Mouse (Mus musculus) common myeloid progenitor, adult 5-6 weeks (primary cell): Measurements from ENCODE around the gene Meaf6. TPM values are rescaled to one million over a fixed set of nuclear protein-coding genes. Genes with fewer than 3 reads are reported as not detected.

Experiments
- ATAC-seq: replicated peaks from 2 replicates; pipeline ENCODE4 v1.8.0; 2016; ENCODE audit warnings: low read depth, mild to moderate bottlenecking, moderate TSS enrichment, inconsistent platforms; ENCODE audit not compliant: poor library complexity, severe bottlenecking
- total RNA-seq: library from RNA; stranded (forward); fragments of 200-1000, 187-1606 nt; gene quantifications from 2 replicates; pipeline ENCODE4 v1.2.3, GENCODE M21; 2017

The Meaf6 gene
- total RNA-seq, 1 experiment from 2014 or later, result 44.0 TPM

DNA sequence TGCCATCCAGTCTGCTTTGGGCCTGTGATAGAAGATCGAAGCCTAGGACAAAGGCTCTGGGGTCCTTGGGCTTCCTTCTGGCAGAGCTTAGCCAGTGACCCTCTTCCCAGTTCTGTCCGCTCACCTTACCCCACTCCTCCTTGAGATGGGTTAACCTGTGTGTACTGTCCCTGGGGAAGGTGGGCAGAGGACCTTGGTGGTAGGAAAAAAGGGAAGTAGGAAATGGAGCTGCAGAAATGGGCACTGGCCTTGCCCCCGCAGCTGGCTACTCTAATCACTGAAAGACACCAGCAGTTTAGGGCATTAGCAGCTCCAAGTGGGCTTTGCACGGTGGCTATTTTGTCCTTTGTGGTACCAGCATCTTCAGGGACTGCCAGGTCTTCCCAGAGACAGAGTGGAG is 30.1 kb downstream of the Meaf6 start:
- ATAC-seq, result no peak

DNA sequence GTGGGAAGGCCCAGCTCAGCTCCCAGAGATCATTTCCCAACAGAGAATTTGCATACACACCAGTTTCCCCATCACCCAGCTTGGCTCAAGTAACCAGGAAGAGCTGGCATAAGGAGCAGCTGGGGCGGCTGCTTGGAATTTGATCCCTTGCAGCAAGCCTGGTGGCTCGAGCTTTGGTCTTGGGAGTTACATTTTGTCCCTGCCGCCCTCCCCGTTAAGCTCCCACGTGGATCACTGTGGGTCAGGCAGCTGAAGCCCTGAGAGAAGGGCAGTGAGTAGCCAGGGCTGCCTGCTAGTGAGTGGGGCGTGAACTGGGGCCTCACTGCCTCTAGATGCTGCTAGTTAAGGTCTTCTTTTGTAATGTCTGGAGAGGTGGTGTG is 30.8 kb downstream of the Meaf6 start:
- ATAC-seq, result no peak

DNA sequence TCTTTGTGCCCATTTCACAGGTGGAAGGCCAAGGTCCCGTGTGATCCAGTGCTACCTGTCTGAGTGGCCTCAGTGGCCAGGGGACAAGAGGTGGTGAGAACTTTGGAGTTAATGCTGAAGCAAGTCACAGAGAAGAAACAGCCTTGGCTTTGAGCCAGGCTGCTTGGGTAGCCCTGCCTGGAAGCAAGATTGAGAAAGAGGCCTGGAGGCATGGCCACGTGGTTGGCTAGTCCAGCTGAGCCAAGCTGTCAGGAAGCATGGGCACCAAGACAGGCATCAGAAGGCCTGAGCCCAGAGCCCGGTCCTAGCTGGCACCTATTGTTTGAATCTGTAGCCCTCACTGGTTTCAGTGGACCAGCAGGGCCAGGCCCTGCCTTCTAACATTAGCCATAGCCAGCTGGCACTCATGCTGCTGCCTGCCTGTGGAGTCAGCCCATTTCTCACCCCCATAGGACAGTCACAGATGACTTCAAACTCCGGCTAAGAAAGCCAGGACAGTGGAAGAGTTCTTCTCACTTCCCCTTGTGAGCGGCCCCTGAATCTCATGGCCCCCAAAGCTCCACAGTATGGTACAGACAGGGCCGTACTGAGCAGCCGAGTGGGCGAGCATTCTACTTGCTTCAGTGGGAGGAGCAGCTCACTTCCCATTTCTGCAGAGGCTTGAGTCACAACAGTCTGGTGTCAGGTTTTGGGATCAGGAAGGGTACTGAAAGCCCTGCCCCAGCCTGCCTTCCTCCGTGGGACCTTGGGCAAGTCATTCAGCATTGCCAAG is 31.3 kb downstream of the Meaf6 start:
- ATAC-seq, result peak; percentile 51

DNA sequence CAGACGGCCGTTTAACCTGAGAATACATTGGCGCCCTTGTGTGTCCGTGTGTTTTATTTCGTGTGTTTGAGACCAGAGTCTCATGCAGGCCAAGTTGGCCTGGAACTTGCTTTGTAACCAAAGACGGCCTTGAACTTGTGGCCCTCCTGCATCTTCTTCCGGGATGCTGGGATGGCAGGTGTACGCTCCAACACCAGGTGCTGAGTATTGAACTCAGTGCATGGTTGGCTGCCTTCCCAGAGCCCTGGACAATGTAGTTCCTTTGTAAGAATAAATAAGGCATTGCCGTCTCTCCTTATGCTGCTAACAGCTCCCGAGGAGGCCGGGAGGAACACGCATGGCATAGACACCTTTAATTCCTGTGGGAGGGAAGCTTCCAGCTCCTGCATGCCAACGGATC is 32.0 kb downstream of the Meaf6 start:
- no peak for ATAC-seq

DNA sequence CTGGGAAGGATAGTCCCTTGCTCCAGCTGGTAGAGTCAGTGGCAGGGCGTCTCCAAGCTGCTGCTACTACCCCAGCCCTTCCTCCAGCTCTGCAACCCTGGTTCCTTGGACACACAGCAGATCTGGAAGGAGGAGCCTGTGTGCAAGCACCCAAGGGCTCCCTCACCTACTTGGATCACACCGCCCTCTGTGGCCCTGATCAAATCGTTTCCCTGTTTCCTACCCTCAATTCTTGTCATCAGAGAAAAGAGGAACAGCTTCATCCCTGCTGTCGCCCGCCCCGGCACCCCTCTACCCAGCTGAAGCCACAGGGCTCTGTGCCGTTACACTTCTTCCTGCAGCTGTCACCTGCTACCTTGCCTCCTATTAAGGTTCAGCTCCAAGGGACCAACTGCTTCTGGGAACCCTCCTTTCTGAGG is 33.0 kb downstream of the Meaf6 start:
- peak; percentile 55 for ATAC-seq

DNA sequence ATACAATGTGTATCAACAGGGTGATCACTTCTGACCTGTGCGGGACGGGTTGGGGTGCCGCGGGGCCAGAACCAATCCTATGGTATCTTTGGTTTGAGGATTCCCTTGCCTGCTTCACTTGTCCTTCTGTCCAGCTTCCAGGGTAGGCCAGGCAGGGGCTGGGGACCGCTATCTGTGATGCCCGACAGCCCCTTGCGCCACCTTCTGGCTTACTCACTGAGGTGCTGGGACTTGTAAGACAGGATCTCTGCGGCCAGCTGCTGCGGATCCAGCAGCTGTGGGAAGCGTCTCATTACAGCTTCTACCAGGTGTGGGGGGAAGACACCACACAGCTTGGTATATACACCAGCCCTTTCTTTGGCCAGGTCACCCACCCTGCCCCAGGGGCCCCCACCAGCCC is 34.1 kb downstream of the Meaf6 start:
- no peak for ATAC-seq

DNA sequence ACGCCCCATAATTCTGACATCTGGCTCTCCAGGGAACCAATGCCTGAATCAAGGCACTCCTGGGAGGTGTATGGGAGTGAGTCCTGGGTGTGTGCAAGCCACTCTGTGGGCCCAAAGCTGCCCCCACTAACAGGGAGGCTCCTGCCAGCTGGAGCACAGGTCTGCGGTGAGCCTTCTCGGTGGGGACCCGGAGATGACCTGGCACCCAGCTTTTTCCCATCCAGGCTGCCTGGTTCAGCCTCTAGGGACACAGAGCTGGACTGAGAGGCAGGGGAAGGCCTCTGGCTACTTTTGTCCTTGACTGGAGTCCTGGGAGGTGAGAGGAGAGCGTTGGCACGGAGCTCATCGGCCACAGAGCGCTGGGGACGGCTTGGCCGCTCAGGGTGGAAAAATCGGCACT is 34.8 kb downstream of the Meaf6 start:
- ATAC-seq, result no peak

DNA sequence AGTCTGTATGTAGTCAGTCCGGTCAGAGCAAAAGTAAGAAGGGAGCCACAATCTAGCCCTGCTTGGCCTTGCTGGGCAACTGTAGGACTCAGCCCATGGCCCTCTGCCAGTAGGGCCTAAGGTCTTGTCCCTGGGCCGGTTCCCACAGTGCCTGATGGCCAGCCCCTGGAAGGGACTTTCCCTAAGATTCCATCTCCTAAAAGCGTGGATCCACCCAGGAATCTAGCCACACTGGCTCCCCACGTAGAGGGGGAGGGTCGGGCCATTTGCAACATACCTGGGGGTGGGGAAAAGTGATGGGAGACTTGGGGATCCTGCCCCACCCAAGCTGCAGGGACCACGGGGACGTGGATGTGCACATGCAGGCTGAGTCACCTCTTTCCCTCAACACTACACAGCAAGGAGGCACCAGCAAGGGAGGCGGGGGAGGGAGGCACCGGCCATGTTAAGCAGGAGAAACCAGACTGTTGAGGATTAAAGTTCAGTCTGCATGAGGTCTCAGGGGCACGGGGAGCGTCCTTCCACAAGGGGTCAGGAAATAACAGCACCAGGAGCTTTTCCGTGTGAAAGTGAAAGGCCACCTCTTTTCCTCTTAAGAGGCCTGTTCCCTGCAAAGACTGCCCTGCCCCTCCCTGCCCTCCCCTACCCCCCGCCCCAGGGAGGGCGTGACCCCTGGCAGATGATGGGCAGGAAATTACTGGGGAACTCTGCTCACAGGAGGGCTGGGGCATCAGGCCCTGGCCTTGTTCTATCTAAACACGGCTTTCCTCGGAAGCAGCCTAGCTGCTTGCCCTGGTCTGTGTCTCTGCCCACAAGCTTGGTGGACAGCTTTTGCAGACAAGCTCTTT is 37.7 kb downstream of the Meaf6 start:
- ATAC-seq, result peak; percentile 7

DNA sequence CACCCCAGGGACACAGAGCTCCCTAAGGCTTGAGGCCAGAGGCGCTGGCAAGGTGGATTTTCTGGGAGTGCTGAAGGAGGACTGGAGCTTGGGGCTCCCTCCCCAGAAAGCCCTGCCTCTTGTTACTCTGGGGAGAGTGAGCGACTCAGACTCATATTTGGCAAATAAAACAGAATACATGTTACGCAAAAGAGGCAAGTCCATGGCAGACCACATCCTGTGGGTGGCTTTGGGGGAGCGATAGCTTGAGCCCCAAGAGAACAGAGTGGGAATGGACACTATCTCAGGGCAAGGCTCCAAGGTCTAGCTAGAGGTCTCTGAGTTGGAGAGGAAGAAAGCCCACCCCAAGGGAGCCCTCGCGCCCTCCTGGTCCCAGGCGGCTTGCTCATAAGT is 38.3 kb downstream of the Meaf6 start:
- peak; percentile 16 for ATAC-seq

DNA sequence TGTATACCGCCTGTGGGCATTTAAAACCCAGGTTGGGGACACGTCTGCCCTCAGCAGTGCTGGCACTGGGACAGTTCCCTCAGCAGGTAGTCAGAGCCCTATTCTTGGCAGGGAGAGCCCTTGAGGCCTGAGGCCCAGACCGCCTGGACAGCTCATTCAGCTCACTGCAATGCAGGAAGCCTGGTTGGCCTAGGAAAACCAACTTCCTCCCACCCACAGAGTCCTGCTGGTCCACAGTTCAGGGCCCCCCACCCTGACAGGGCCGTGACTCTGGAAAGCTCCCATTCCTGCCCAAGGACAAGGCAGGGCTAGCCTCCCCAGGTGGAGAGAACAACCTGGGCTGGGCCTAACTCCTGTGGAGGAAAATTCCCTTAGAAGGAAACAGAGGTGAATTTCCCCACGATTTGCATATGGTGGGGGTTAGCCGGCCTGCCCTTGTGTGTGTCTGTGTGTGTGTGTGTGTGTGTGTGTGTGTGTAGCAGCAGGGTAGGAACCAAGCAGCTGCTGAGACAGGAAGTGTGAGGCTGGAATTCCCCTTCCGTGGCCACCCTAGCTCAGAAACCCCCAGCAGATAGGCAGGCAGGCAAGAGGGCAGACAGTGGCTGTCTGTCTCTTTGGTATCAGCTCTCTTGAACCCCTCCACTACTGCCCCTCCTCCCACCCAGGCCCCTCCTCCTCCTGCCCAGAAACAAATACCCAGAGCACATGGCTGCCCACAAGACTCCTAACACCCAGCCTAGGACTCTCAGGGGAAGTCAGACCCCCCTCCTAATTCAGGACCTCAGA is 39.7 kb downstream of the Meaf6 start:
- ATAC-seq, result peak; percentile 37

DNA sequence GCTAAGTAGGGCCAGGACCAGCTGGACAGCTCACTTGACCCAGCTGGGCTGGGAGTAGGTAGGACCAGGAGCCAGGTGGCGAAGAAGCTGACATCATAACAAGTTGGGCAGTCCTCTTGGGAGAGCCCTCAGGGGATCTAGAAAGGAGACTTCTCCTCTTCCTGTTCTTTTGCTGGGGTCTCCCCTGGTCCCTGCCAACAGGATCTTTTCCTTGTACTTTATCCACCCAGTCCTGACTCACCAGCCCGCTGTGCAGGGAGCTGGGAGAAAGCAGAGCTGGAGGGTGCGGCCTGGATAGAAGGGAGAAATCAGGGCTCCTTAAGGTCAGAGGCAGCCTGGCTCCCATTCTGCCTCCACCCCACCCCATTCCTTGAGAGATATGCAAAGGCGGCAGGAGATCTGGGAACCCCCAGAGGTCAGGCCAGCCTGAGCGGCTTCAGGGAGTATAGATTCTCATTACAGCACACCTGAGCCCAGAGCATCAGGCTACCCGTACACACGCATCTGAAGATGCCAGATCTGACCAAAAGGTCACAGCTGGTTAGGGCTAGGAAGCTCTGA is 40.5 kb downstream of the Meaf6 start:
- ATAC-seq, result no peak

DNA sequence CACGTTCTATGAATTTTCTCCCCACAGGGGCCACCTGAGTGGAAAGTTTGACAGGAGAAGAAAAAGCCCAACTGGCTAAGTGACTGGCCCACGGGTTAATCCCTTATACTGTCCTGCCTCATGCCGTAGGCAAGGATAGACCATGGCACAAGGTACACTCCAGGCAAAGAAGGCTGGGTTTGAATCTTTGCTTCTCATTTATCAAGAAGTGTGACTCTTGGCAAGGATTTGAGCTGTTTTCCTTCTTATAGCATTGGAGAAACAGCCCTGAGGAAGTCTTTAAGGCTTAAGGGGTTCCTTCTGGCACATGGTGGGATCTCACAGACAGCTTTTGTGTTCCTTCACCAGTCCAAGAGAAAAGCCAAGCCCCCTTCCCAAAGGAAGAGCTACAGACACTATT is 41.3 kb downstream of the Meaf6 start:
- ATAC-seq, result no peak

DNA sequence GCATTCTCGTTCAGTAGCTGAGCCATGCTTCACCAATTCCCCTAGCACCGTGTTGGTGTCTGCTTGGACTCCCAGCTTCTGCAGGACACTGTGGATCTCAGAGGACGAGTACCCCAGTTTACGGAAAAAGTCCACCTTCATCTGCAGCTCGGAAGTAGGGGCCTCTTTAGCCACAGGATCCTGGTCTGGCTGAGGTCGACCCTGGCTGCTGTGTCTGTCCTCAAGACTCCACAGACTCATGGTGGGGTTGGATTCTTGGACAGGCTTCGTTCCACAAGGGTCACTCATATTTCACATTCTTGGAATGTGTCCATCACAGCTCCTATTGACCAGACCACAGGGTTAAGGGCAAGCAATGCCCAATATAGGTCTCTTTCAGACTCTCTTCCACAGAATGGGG is 41.8 kb downstream of the Meaf6 start:
- no peak for ATAC-seq

DNA sequence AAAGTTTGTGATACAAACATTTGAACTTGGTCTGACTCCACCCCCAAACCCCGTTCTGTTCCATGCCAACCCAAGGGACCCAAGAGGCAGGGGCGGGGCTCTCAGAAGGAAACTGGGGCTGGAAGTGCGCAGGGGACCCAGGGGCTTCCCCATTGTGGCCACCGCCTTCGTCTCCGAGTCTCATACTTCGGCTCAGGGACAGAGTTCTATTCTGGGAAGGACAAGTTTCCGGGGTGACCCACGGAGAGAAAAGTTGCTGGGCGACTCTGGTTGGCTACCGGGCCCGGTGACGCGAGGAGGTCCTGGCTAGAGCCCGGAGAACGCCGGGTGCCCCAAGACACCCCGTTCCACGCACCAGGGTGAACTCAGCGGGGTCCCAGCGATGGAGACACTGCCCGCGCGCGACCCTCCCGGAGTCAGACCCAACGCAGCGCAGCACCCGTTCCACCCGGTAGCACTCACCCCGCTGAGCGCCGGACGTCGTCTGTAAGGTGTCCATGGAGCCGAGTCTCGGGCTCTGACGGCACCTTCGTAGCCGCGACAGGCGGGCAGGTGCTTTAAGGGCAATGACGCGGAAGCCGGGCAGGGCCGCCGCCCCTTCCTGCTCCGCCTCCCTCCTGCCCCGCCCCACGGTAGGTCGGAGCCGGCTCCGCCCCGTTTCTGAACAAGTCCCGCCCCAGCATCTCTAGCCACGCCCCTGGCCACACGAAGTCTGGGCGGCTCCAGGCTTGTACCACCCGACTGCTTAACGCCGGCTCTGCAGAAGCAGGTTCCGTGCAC is 42.6 kb downstream of the Meaf6 start, which contains the start of gene Zc3h12a:
Zc3h12a (minus strand) TSS at position 536 of the 780 bp plus-strand sequence.
- ATAC-seq, result peak; percentile 52

DNA sequence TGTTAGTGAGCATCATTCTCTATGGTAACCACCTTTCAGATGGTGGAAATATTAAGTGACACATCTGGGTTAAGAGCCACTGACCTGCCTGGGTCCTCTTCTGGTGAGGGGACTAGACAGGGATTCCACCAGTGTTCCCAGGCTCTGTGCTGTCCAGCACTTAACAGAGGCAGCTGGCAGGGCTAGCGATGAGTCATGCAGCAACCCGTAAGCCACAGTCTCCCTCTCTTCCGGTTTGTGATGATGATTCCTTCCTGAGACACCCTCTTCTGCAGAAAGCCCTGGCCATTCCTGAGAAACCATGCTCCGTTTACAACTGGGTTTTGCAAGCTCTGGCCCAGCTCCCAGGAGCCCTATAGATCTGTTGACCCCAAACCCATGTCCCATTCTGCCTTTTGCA is 46.6 kb downstream of the Meaf6 start:
- peak; percentile 43 for ATAC-seq

DNA sequence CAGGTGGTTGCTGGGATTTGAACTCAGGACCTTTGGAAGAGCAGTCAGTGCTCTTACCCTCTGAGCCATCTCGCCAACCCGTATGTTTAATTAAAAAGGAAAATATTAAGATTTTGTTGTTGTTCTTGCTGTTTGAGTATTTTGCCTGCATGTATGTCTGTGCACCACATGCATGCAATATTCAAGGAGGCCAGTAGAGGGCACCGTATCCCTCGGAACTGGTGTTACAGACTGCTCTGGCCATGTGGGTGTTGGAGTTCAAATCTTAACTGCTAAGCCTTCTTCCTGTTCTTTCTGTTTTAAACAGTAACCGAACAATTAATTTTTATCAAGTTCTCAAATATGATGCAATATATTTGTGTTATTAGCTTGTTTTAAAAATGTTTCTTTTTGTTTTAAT is 47.5 kb downstream of the Meaf6 start:
- peak; percentile 52; the same call in 1 of the 2 replicates for ATAC-seq

DNA sequence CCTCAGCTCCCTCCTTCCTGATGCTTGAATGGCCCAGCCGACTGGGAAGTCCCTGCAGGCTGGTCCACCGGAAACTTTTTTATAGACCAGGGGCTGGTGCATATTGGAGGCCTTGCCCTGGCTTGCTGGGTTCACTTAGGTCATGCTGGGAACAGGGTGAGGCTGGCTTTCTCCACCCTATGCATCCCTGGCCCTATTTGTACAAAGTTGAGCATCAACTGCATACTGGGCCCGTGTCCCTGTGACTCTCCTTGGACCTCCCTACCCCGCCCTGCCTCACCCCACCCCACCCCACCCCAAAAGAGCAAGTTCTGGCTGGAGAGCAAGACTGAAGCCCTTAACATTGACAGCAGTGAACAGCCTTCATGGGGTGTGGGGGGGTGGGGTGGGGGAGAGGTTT is 49.3 kb downstream of the Meaf6 start:
- no peak for ATAC-seq

DNA sequence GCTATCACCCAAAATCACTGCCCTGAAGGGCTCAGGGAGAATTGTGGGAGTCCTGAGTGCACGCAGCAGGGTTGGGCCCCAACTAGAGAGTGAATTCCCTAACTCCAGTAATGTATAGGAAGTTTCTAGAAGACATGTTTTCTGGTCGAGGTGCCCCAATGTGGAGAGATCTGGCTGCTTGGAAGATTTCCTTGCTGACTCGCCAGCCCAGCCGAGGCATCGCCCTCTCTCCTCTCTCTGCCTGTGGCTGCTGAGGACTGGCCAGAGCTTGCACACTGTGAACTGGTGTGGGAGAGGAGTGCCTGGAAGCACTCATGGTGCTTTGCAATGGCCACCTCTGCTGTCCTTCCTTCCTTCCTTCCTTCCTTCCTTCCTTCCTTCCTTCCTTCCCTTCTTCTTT is 49.7 kb downstream of the Meaf6 start:
- no peak for ATAC-seq

DNA sequence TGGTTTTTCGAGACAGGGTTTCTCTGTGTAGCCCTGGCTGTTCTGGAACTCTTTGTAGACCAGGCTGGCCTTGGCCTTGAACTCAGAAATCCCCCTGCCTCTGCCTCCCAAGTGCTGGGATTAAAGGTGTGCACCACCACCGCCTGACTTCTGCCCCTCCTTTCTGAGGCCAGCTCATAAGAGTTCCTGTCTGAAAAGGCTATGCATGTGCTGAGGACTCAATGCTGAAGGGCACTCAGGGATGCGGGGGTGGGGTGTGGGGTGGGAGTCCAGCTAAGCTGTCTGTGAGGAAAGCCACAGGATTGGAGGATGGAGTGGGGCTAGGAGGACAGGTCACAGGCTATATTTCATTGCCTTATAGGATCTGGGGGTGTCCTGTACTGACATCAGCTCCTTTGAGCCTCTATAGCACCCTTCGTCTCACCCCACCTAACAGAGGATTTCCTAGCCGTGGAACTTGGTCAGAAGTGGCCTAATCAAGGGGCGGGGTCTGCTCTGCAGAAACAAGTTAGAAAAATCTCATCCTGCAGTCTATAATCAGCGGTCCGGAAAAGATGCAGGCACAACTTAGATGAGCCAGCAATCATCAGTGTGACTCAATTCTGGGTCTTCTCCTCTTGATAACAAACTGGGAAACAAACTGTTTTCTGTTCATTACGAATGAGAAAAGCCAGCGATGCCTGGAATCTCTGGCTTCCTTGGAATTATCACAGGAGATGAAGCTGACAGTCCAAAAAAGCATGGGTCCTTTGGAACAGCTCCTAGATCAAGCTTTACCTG is 50.3 kb downstream of the Meaf6 start:
- no peak for ATAC-seq
